ENCODE assay signal across 11 mouse cellular contexts in genomic region chr8:86586642-86587041, GRCm38 (mm10). TPM values are rescaled to one million over a fixed set of nuclear protein-coding genes. Genes with fewer than 3 reads are reported as not detected.
DNase-seq lines count a peak whose midpoint lies in the region; ATAC-seq and TF ChIP-seq lines count a peak whose summit lies in the region.
"Had no signal": no experiment of that assay in that cellular context is flagged by ENCODE, and none has a peak within 500 bp of the region (broad histone marks: within the 10 kb centered on the region; RNA-seq: fewer than 3 reads in every experiment).

No protein-coding gene starts in this region.

- no peak overlapping the region for H3K4me2 ChIP-seq in hindbrain, embryonic 12.5 days (replicated peaks)
- no peak overlapping the region for H3K4me2 ChIP-seq in midbrain, postnatal 0 days (ENCODE audit: low read depth, low read length, poor library complexity, severe bottlenecking)

- TF ChIP-seq POLR2A in cortical plate, adult 2 months (IDR thresholded peaks at IDR 0.05; ENCODE audit: extremely low read depth, insufficient read depth, low read length): no peak

- H3K9ac ChIP-seq in hindbrain, embryonic 12.5 days: no peak overlapping the region
- no peak overlapping the region for H3K9ac ChIP-seq in midbrain, postnatal 0 days (replicated peaks; ENCODE audit: low read length, poor library complexity, severe bottlenecking)

- ATAC-seq in hindbrain, embryonic 12.5 days (ENCODE audit: low FRiP score): no peak
- no peak for ATAC-seq in midbrain, postnatal 0 days (ENCODE audit: low FRiP score)
- ATAC-seq: activated CD4-positive, CD25-positive, alpha-beta regulatory T cell, adult 4 months had no signal

- H3K4me1 ChIP-seq in hindbrain, embryonic 10.5 days (replicated peaks): peaks cover 5% of the 10 kb centered on the region; the same call in 1 of the 2 replicates
- H3K4me1 ChIP-seq in hindbrain, embryonic 12.5 days: no peaks in the 10 kb centered on the region
- no peaks in the 10 kb centered on the region for H3K4me1 ChIP-seq in midbrain, postnatal 0 days (ENCODE audit: insufficient read depth, low read length)
- no peaks in the 10 kb centered on the region for H3K4me1 ChIP-seq in midbrain, embryonic 10.5 days
- no peaks in the 10 kb centered on the region for H3K4me1 ChIP-seq in cortical plate, adult 2 months (ENCODE audit: control insufficient read depth, insufficient read depth, low read length)

- H3K4me3 ChIP-seq in hindbrain, embryonic 10.5 days: no peak overlapping the region
- no peak overlapping the region for H3K4me3 ChIP-seq in hindbrain, embryonic 12.5 days
- no peak overlapping the region for H3K4me3 ChIP-seq in midbrain, postnatal 0 days (ENCODE audit: low read depth, low read length)
- H3K4me3 ChIP-seq in midbrain, embryonic 10.5 days: no peak overlapping the region
- H3K4me3 ChIP-seq in cortical plate, adult 2 months (ENCODE audit: insufficient read depth, low read length): no peak overlapping the region

- DNase-seq in hindbrain, embryonic 10.5 days (ENCODE audit: low spot score): peak; percentile 9
- DNase-seq in midbrain, postnatal 0 days (ENCODE audit: low spot score): peak; percentile 39
- no peak for DNase-seq in midbrain, embryonic 10.5 days (ENCODE audit: low spot score)
- no peak for DNase-seq in frontal cortex, postnatal 14 days (ENCODE audit: low spot score in 2 of 2)
- DNase-seq in layer of hippocampus, postnatal 25 days (ENCODE audit: extremely low spot score in 1 of 2, low spot score in 1 of 2): no peak

- H3K36me3 ChIP-seq in hindbrain, embryonic 10.5 days: no peaks in the 10 kb centered on the region
- no peaks in the 10 kb centered on the region for H3K36me3 ChIP-seq in hindbrain, embryonic 12.5 days
- no peaks in the 10 kb centered on the region for H3K36me3 ChIP-seq in midbrain, postnatal 0 days (ENCODE audit: insufficient read depth, low read length)
- H3K36me3 ChIP-seq in midbrain, embryonic 10.5 days: no peaks in the 10 kb centered on the region

- TF ChIP-seq CTCF in midbrain, postnatal 0 days (IDR thresholded peaks at IDR 0.05): peak; percentile 61
- 0 out of 2 replicates have a peak, but pooled peaks have one; percentile 10 for TF ChIP-seq CTCF in cortical plate, adult 2 months (IDR thresholded peaks at IDR 0.05; ENCODE audit: extremely low read depth, insufficient read depth, low read length)

- H3K27me3 ChIP-seq in hindbrain, embryonic 10.5 days (ENCODE audit: insufficient read depth, poor library complexity, severe bottlenecking): no peaks in the 10 kb centered on the region
- H3K27me3 ChIP-seq in hindbrain, embryonic 12.5 days: no peaks in the 10 kb centered on the region
- H3K27me3 ChIP-seq in midbrain, postnatal 0 days (ENCODE audit: insufficient read depth, low read length): no peaks in the 10 kb centered on the region
- H3K27me3 ChIP-seq in midbrain, embryonic 10.5 days (ENCODE audit: low read depth, poor library complexity, severe bottlenecking): peaks cover 3% of the 10 kb centered on the region; the same call in 1 of the 2 replicates

- no peaks in the 10 kb centered on the region for H3K9me3 ChIP-seq in hindbrain, embryonic 10.5 days
- no peaks in the 10 kb centered on the region for H3K9me3 ChIP-seq in hindbrain, embryonic 12.5 days (replicated peaks)
- H3K9me3 ChIP-seq in midbrain, postnatal 0 days (ENCODE audit: low read length): no peaks in the 10 kb centered on the region
- H3K9me3 ChIP-seq in midbrain, embryonic 10.5 days (replicated peaks): no peaks in the 10 kb centered on the region

- 55% methylated on average over 6 of the region's 6 CpGs for WGBS in hindbrain, embryonic 10.5 days
- 52% methylated on average over 6 of the region's 6 CpGs for WGBS in hindbrain, embryonic 12.5 days
- 45% methylated on average over 6 of the region's 6 CpGs for WGBS in midbrain, postnatal 0 days
- 60% methylated on average over 6 of the region's 6 CpGs for WGBS in midbrain, embryonic 10.5 days

- H3K27ac ChIP-seq in hindbrain, embryonic 10.5 days: no peak overlapping the region
- no peak overlapping the region for H3K27ac ChIP-seq in hindbrain, embryonic 12.5 days
- H3K27ac ChIP-seq in midbrain, postnatal 0 days (ENCODE audit: low read depth, low read length): no peak overlapping the region
- no peak overlapping the region for H3K27ac ChIP-seq in midbrain, embryonic 10.5 days (replicated peaks)
- no peak overlapping the region for H3K27ac ChIP-seq in cortical plate, adult 2 months (ENCODE audit: insufficient read depth, low read length)
- H3K27ac ChIP-seq: macrophage had no signal

RNA-seq across cellular contexts. Expression of gene Abcc12, which starts 6.2 kb away (rescaled TPM):
- polyA plus RNA-seq in hindbrain, embryonic 10.5 days (2016; fragmentation: Nextera tagmentation; extraction: Ambion mirVana): 0.05 and 0.10 TPM in 2 replicates
- polyA plus RNA-seq in hindbrain, embryonic 12.5 days (2016; fragmentation: Nextera tagmentation; extraction: Ambion mirVana): 0.05 TPM in 1 of 2 replicates, not detected in the other
- total RNA-seq in midbrain, postnatal 0 days (2014; rRNA removed): 0.11 and 0.61 TPM in 2 replicates
- 0.12 and 0.18 TPM in 2 replicates for polyA plus RNA-seq in midbrain, postnatal 0 days (2015; fragmentation: Nextera tagmentation; extraction: Ambion mirVana)
- polyA plus RNA-seq in midbrain, embryonic 10.5 days (2016; fragmentation: Nextera tagmentation; extraction: Ambion mirVana): 0.09 TPM in 1 of 2 replicates, not detected in the other
- polyA plus RNA-seq in cortical plate, adult 2 months (2012; rRNA removed): 0.38 and 0.65 TPM in 2 replicates
- under 1 TPM; 0.25 to 0.42 TPM for total RNA-seq in layer of hippocampus, postnatal 25 days (2021)
- total RNA-seq: gastrocnemius, adult 18-20 months had no signal
- polyA plus RNA-seq: activated CD4-positive, CD25-positive, alpha-beta regulatory T cell, adult 4 months; hindbrain, embryonic 11.5 days; macrophage had no signal

RNA-seq across cellular contexts. Expression of gene Lonp2, which starts 37.2 kb away (rescaled TPM):
- 57.6 and 69.3 TPM in 2 replicates for polyA plus RNA-seq in hindbrain, embryonic 10.5 days (2016; fragmentation: Nextera tagmentation; extraction: Ambion mirVana)
- polyA plus RNA-seq in hindbrain, embryonic 12.5 days (2016; fragmentation: Nextera tagmentation; extraction: Ambion mirVana): 84.1 and 95.2 TPM in 2 replicates
- 51.2 and 55.2 TPM in 2 replicates for total RNA-seq in midbrain, postnatal 0 days (2014; rRNA removed)
- polyA plus RNA-seq in midbrain, postnatal 0 days (2015; fragmentation: Nextera tagmentation; extraction: Ambion mirVana): 62.5 TPM in 2 replicates
- polyA plus RNA-seq in midbrain, embryonic 10.5 days (2016; fragmentation: Nextera tagmentation; extraction: Ambion mirVana): 52.0 and 65.5 TPM in 2 replicates
- polyA plus RNA-seq in cortical plate, adult 2 months (2012; rRNA removed): 51.6 and 53.1 TPM in 2 replicates
- 10 to 100 TPM; 72.6 to 79.2 TPM for total RNA-seq in layer of hippocampus, postnatal 25 days (2021)

Comparison
In these comparisons a context has a peak if more than half of its experiments do, and no peak if none do; other contexts are left out.
1. DNase-seq: peak in hindbrain, embryonic 10.5 days (single experiment) and midbrain, postnatal 0 days (single experiment); none in midbrain, embryonic 10.5 days (single experiment), frontal cortex, postnatal 14 days (0 of 2) and layer of hippocampus, postnatal 25 days (0 of 2).